Mouse (Mus musculus): ENCODE results near the gene Igsf3.

Gene Igsf3

DNA sequence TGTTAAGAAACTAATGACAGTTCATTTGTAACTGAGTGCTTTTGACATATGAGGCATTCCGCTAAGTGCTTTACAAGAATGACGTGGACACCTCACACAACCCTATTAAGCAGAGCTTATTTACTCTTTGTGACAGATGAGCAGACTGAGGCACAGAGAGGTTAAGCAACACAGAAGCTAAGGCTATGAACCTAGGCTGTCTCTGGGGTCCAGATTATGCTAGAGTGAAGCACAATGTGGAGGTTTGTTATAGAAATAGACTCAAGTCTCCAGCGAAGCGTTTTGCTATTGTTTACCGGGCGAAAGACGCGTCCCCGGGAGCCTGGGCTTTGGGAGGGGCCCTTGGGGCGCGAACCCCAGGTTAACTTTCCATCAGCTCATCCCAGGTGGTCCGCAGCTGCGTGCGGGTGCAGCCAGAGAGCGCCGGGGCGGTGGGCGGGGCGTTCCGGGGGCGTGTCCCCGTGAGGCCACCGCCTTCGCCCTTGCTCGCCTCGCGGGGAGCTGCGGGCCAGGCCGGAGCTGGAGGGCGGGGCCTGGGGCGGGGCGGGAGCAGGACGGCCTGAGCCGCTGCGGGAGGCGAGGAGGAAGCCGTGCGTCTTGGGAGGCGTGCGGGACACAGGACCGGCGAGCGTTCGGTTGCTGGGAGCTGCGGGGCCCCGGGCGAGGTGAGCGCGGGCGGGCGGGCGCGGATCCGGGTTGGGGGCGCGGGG lies at the start of gene Igsf3:
Igsf3 (plus strand) TSS at position 546 of the 710 bp plus-strand sequence.
- peak; percentile 84 for DNase-seq (ENCODE audit: low spot score)

DNA sequence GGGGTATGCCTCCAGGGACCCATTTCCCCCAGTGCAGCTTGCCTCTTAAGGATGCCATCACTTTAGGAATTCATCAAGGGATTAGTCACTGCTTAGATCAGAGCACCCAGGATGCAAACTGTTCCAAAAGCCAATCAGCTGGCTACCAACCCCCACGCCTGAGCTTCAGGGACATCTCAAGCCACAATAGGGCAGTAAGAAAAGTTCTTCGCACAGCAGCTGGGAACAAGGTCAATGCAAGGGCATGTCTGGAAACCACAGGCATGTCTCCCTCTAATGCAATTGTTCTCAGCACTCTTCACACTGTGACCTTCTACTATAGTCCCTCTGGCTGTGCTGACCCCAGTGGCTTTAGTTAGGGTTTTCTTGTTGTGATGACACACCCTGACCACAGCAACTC lies 49.6 kb upstream of the Igsf3 start:
- DNase-seq (ENCODE audit: low spot score): no peak

DNA sequence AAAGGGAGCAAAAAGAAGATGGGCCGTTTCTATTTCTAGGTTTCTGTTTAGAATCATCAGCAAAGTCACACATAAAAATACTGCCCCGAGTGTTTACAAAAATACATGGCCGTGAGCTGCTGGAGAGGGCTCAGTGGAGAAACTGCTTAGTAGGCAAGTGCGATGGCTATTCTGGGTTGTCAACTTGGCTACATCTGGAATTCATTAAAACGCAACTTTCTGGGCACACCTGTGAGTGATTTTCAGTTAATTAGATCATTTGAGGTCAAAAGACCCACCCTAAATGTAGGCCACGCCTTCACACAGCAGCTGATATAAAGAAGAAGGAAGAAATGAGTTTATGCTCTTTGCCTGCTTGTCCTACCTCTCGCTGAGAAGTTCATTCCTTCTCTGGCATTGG lies 48.3 kb upstream of the Igsf3 start:
- peak; percentile 65 for DNase-seq (ENCODE audit: low spot score)

DNA sequence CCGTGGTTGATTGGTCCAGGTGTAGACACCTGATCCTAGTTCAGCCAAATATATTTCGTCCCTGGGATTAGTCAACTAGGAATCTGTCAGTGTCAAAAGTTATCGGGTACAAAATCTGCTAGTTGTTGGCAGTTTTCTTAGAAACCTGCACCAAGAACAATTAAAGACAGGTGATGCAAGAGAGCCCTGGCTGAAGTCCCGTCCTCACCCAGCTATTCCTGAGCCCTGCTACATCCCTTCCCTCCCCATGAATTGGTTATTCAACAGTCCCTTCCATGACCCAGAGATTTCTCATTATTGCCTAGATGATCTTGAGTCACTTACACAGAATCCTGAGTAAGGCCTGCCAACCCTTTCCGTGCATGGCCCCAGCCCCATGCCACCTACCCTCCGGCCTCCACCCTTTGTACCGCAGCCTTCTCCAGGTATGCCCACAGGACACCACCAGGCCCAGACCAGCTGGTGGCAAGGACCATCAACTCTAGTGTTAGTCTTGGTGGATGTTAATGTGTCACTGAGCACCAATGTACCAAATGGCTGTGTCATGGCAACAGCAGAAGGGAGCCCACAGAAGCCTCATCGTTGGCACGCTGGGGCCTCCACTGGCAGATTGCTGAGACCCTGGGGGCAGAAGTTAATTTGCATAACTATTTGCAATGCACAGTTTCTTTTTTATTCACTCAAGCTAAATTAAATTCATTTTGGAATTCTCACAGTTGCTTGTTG lies 33.5 kb upstream of the Igsf3 start:
- no peak for DNase-seq (ENCODE audit: low spot score)

DNA sequence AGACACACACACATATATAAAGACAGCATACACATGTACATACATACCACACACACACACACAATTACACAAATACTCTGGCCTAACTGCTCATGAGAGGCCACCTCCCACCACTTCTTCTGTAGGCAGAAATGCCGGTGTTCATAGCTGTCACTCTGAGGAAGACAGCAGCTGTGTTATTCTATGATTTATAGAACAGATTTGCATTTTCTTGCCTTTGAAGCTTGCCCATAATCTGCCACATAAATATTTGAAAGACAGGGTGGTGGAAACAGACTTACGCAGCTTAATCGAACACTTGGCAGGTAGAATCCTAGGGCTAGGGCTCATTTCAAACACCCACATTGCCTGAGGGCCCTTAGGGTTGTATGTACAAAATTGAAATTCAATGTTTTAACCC lies 32.6 kb upstream of the Igsf3 start:
- no peak for DNase-seq (ENCODE audit: low spot score)

DNA sequence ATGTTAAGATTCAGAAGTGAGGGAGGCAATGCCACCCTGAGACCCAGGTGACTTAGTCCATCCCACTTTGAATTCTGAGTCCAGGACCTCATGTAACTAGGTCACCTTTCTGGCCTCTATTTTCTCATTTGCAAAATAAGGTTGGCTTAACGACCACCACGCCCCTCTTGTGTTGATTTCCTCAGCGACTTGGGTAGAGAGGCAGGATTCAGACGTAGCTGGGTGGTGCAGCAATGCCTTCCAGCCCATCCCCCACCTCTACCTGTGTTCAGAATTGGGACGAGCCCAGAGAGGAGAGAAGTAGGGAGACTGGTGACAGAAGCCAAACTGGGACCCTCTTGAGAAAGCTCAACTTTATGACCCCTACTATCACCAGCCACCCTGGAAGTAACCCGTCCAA lies 31.6 kb upstream of the Igsf3 start:
- no peak for DNase-seq (ENCODE audit: low spot score)

DNA sequence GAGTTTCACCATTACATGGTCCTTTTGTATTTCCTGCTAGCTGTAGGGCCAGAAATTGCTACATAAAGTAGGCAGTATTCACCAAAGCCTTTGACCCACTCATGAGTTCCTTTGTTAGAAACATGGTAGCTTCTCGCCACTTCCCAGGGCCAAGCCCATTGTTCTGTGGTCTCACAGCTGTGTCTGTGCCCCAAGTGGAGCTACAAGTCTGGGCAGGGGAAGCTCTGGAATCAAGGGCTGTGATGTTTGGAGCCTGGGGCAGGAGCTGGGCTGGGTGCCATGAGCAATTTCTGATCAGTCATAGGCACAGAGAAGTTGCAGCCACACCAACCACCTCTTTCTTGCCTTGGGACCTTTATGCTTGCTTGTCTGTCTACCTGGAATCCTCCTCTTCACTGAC lies 30.1 kb upstream of the Igsf3 start:
- DNase-seq (ENCODE audit: low spot score): no peak

DNA sequence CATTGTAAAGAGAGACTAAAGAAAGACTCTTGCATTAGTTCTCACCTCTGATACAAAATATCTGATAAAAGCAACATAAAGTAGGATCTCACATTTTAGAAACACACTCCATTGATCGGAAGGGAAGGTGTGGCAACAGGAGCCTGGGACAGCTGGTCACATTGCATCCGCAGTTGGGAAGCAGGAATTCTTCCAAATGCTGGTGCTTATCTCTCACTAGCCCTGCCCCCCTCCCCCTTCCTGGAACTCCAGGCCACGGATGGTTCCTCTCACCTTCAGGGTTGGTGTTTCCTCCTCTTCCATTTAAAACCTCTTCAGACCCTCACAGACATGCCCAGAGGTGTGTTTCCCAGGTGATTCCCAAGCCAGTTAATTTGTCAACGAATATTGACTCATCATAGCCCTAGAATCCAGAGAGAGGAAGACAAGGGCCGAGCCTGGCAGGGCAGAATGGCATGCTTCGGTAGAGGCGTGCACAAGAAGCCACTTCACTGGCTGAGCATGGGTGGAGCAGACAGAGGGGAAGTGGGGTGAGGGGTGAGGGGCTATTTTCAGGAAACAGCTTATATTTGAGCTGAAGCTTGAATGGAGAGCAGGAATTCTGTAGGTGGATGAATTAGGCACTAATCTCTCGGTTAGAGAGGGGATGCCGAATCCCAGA lies 28.3 kb upstream of the Igsf3 start:
- no peak for DNase-seq (ENCODE audit: low spot score)

DNA sequence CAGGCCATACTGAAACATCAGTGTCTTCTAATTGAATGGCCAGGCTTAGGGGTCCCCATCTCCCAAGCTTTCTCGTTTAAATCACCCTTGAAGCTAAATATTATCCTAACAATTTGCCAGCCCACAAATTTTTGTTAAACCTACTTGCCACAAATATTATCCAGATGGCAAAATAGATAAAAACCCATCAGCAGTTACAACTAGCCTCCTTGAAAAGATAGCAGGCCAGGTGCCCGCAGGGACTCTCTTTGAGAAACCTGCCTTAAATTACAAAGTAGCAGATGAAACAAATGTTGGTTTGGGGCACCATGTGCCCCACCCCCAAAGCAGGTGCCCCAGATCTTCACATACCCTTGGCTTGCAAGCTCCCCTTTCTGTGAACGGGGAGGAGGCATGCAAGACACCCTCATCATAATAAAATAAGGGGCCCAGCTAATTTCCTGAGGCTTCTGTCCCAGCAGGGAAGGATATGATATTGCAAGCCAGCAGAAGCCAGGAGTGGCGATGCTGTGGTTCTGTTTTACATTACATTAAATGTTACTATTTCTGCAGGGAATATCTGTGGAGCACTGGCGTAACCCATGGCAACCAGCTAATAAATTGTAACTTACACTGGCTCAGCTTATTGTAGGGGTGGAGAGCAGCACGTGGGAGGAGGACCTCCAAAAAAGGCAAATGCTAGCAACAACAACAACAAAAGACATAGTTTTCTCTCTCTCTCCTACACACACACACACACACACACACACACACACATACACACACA lies 27.2 kb upstream of the Igsf3 start:
- no peak for DNase-seq (ENCODE audit: low spot score)

DNA sequence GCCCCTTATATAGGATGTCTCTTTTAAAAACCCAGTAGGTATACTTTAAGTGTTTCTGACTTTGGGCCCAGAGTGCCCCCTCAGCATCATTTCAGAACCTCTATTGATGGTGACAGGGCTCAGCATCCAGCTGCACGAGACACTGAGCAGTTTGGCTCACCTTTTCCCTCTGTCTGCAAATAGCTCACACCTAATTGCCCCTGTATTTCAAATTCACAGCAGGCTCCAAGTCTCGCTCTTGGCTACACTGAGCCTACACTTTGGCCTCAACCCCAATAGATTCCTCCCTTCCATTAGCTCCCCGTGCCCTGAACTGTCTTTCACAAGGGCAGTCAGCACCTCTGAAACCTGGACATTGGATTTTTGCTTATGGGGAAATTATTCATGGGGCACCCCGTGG lies 26.5 kb upstream of the Igsf3 start:
- DNase-seq (ENCODE audit: low spot score): no peak

DNA sequence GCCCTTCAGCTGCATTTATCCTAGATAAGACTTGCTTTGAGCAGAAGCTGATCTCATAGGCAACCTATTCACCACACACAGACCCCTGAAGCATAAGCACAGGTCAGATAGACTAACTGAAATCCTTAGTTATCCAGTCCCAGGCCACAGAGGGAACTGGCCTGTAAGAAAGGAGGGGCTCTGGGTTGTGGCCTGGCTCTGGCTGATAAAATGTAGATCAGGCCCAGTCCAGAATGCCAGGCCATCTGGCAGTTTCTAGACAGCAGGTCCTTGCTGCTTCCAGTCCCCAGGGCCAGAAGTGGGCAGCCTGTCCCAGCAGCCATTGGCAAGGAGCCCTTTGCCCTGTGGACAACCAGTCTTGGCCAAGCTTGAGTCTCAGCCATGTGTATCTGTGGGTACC lies 22.4 kb upstream of the Igsf3 start:
- no peak for DNase-seq (ENCODE audit: low spot score)

DNA sequence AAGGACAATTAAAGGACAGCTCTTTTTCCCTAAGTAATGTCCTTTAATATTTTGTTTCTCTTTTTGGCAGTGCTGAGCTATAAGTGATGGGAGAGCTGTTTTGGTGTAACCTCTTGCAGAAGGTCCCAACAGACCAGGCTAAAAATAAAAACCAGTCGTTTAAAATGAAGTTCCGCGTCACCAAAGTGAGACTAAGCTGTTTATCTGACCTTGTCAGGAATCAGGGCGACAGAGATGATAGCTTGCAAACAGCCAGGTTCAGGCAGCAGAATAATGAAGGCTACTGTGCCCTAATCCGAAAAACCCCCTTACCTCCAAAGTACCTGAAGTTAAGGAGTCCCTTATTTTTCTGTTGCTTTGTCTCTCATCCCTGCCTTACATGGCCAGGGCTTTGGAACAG lies 21.2 kb upstream of the Igsf3 start:
- no peak for DNase-seq (ENCODE audit: low spot score)

DNA sequence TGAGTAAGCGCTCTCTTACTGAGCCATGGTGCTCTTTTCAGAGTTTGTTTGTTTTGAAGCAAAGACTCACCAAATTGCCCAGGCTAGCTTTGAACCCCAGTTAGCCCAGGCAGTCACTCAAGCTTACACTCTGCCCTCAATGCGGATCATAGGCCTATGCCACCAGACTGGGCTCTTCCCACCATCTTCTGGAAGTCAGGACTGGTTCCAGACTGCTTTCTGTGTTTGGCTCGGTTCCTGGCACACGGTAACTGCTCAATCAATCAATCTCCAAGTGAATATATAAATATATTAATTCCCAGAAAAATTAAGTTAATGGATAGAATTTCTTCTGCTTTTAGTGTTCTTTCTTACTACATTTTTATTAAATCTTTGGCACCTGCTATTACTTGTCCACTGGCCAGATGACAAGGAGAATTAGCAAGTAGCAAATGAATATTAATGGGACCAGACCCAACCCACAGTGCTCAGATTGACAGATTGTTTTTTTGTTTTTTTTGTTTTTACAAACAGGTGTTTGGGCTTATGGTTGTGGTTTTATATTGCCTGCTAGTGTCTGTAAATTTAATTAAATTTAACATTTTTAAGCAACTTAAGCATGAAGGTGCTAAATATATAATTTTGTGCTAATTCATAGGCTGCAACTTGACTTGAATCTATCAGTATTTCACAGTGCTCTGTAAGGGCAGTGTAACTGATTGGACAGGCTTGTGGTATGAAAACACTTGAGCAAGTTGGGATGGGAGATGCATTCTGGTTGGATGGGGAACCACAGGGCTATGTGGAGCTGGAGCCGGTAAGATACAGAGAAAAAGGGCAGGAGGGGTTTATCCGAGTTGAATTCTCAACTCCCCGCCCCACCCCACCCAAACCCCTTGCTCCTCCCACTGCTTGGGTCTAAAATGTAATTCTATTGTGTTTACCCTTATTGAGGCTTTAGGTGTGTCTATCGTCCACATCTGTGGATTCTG lies 20.0 kb upstream of the Igsf3 start:
- DNase-seq (ENCODE audit: low spot score): no peak

DNA sequence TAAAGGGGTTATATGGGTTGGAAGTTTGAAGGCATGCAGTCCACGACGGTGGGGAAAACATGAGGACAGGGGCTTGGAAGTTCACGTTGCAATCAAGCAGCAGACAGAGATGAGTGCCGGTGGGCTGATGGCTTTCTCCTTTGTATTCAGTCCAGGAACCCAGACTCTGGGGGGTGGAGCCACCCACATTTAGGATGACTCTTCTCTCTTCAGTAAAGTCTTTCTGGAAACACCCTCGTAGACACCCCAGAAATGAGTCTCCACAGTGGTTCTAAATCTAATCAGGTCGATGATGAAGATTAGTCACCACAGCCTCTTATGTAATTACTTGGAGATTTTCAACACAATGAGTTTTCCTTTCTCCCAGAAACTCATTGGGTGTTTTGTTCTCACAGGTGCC lies 16.1 kb upstream of the Igsf3 start:
- DNase-seq (ENCODE audit: low spot score): no peak

DNA sequence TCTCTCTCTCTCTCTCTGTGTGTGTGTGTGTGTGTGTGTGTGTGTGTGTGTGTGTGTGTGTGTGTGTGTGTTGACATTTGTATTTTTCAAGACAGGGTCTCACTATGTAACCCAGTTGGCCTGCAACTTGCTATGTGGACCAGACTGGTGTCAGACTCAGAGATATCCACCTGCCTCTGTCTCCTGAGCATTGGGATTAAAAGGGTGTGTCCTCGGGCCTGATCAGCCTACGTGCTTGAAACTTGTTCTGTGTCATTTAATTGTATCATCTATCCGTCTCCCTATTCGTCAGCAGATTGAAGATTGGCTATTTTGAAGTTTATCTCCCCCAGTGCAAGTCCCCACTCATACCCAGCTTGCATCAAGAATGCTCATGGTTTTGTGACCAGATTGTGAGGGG lies 14.5 kb upstream of the Igsf3 start:
- DNase-seq (ENCODE audit: low spot score): no peak

DNA sequence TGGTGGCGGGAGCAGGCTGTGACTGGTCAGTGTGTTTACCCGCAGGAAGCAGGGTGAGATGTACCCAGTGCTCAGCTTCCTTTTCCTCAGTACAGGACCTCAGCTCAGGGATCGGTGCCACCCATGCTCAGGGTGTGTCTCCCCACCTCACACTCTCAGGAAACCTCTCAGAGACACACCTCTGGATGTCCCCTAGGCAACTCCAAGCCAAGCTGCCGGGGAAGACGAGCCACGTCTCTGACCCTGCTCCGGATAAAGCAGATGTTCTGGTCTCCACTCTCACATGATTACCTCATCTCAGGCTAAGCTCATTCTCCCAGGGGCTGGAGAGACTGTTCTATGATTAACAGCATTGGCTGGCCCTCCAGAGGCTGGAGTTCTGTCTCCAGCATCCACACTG lies 13.3 kb upstream of the Igsf3 start:
- DNase-seq (ENCODE audit: low spot score): no peak

DNA sequence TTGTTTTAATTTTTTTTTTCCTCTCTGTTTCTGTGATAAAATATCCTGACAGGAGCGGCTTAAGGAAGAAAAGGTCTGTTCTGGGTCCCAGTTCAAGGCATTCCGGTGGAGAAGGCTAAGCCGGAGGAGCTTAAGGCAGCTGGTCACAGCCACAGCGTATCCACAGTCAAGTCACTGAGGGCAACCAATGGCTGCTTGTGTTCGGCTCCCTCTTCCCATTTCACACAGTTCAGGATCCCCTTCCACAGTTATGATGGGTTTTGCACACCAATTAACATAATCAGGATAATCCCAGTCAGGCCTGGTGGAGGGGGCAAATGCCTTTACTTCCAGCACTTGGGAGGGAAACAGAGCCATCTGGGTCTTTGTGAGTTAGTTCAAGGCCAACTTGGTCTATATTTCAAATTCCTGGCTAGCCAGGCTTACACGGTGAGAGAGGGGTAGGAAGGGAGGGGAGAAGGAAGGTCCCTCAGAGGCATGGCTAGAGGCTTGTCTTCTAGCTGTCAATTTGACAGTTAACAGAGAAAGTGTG lies 11.7 kb upstream of the Igsf3 start:
- peak; percentile 45 for DNase-seq (ENCODE audit: low spot score)

DNA sequence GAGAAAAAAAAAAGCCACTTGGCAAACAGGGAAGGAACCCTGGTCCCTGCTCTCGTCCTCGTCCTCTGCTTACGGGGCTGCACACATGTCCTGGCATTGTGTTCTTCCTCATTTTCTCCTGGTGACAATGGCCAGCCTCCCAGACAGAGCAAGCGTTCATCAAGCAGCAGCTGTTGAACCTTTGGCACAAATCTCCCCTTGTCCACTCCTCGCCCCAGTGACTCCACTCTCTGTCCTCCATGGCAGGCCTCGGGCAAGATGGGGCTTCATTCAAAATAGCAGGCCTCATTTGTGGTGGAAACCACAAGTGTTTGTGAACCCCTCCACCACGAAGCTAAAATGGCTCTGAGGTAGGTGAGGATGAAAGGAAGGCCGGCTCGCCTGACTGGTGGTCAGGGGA lies 11.0 kb upstream of the Igsf3 start:
- DNase-seq (ENCODE audit: low spot score): no peak

DNA sequence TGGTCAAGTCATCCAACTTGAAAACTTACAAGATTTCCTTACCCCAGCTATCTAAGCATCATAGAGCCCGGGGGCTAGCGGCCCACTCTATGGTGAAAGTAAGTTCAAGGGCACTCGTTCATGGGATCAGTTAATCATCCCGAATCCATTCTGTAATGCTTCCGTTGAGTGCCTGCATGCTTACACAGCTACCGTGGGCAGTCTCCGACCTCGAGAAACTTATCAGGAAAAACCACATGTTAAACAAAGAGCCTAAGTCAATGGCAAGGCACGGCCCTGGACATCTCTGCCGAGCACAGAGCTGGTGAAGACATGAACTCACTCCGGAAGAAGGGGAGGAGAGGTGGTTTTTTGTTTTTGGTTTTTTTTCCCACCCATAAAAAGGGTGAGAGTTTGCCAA lies 9.5 kb upstream of the Igsf3 start:
- DNase-seq (ENCODE audit: low spot score): no peak

DNA sequence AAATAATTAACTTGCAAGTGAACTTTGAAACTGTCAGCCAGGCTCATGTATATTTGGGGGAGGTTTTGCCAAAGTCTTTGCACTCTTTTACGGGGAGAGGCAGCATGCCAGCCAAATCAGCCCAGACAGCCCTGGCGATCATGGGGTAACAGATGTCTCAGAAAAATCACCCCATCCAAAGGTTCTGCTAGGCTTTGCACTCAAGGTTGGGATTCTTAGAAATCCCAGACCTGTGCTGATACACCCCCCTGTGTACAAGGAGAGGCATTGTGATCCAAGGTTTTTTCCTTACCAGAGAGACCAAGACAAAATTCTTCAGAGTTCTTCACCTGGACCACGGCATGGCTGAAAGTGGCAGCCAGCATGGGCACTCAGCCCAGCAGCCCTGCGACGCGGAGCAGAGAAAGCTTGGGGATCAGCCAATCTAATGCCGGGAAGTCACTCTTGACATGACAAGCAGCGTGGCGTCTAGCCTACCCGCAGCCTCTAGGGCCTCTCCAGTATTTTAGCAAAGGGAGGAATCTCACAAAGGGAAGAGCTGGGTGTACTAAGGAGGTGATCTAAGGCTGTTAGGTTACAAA lies 7.5 kb upstream of the Igsf3 start:
- no peak for DNase-seq (ENCODE audit: low spot score)
